Mouse (Mus musculus): ENCODE measurements around the gene Ankzf1. TPM values are rescaled to one million over a fixed set of nuclear protein-coding genes. Genes with fewer than 3 reads are reported as not detected.

Gene Ankzf1
- polyA plus RNA-seq, 1 experiment from 2014 or later, result 26.9 TPM

- Histone ChIP-seq H3K27ac (ENCODE audit: low read depth, low read length) (no peak overlapping the region), H3K4me2 (ENCODE audit: low read length) (no peak overlapping the region), H3K27me3 (replicated peaks; ENCODE audit: control insufficient read depth, insufficient read depth, low read length) (no peaks in the 10 kb centered on the region), H3K9me3 (ENCODE audit: control insufficient read depth, low read length) (no peaks in the 10 kb centered on the region), H3K36me3 (ENCODE audit: control insufficient read depth, insufficient read depth, low read length) (no peaks in the 10 kb centered on the region), H3K9ac (ENCODE audit: low read depth, low read length) (no peak overlapping the region), H3K4me3 (ENCODE audit: low read length) (no peak overlapping the region), H3K4me1 (ENCODE audit: control insufficient read depth, insufficient read depth, low read depth, low read length) (no peaks in the 10 kb centered on the region)
- no peak for ATAC-seq
- WGBS, result 84% methylated on average over 4 of the region's 4 CpGs
Observed at GRCm38 (mm10) chr1:75160256-75160617, 31.7 kb upstream of the Ankzf1 start.

GRCm38 (mm10) chr1:75168093-75168471, 23.9 kb upstream of the Ankzf1 start:
- Histone ChIP-seq H3K4me3 (ENCODE audit: low read length) (peak overlapping the region; percentile 77), H3K4me1 (ENCODE audit: control insufficient read depth, insufficient read depth, low read depth, low read length) (peaks cover 15% of the 10 kb centered on the region), H3K36me3 (ENCODE audit: control insufficient read depth, insufficient read depth, low read length) (peaks cover 22% of the 10 kb centered on the region), H3K4me2 (ENCODE audit: low read length) (peak overlapping the region; percentile 84), H3K27ac (ENCODE audit: low read depth, low read length) (peak overlapping the region; percentile 92), H3K9me3 (ENCODE audit: control insufficient read depth, low read length) (no peaks in the 10 kb centered on the region), H3K9ac (ENCODE audit: low read depth, low read length) (peak overlapping the region; percentile 84), H3K27me3 (replicated peaks; ENCODE audit: control insufficient read depth, insufficient read depth, low read length) (no peaks in the 10 kb centered on the region)
- ATAC-seq, result peak; percentile 60
- 7% methylated on average over 7 of the region's 7 CpGs for WGBS

- H3K4me1 ChIP-seq (ENCODE audit: control insufficient read depth, insufficient read depth, low read depth, low read length), result peaks cover 15% of the 10 kb centered on the region
- H3K4me3 ChIP-seq (ENCODE audit: low read length), result peak within 1 kb of the TSS; percentile 77
- ATAC-seq, result peak; percentile 97
Observed at GRCm38 (mm10) chr1:75168472-75169464, 23.2 kb upstream of the Ankzf1 start, which contains the start of gene Zfand2b. Zfand2b (plus strand) TSS chr1:75168646.

GRCm38 (mm10) chr1:75179334-75180104, 12.4 kb upstream of the Ankzf1 start:
- H3K9me3 ChIP-seq (ENCODE audit: control insufficient read depth, low read length), result no peaks in the 10 kb centered on the region
- H3K27me3 ChIP-seq (replicated peaks; ENCODE audit: control insufficient read depth, insufficient read depth, low read length), result no peaks in the 10 kb centered on the region
- peak overlapping the region; percentile 60 for H3K27ac ChIP-seq (ENCODE audit: low read depth, low read length)
- H3K36me3 ChIP-seq (ENCODE audit: control insufficient read depth, insufficient read depth, low read length), result peaks cover 31% of the 10 kb centered on the region
- peak overlapping the region; percentile 61 for H3K4me3 ChIP-seq (ENCODE audit: low read length)
- peaks cover 22% of the 10 kb centered on the region for H3K4me1 ChIP-seq (ENCODE audit: control insufficient read depth, insufficient read depth, low read depth, low read length)
- 3% methylated on average over 23 of the region's 23 CpGs for WGBS
- ATAC-seq, result peak; percentile 71
- peak overlapping the region; percentile 91 for H3K4me2 ChIP-seq (ENCODE audit: low read length)
- peak overlapping the region; percentile 70 for H3K9ac ChIP-seq (ENCODE audit: low read depth, low read length)

More at GRCm38 (mm10) chr1:75168472-75169464, 23.2 kb upstream of the Ankzf1 start, which contains the start of gene Zfand2b:
- WGBS, result 1% methylated on average over 59 of the region's 59 CpGs
- peaks cover 23% of the 10 kb centered on the region for H3K36me3 ChIP-seq (ENCODE audit: control insufficient read depth, insufficient read depth, low read length)
- no peaks in the 10 kb centered on the region for H3K27me3 ChIP-seq (replicated peaks; ENCODE audit: control insufficient read depth, insufficient read depth, low read length)
- H3K9ac ChIP-seq (ENCODE audit: low read depth, low read length), result peak within 1 kb of the TSS; percentile 84
- peak within 1 kb of the TSS; percentile 84 for H3K4me2 ChIP-seq (ENCODE audit: low read length)
- H3K9me3 ChIP-seq (ENCODE audit: control insufficient read depth, low read length), result no peaks in the 10 kb centered on the region
- H3K27ac ChIP-seq (ENCODE audit: low read depth, low read length), result peak within 1 kb of the TSS; percentile 92

GRCm38 (mm10) chr1:75180105-75180590, 11.8 kb upstream of the Ankzf1 start, which contains the start of gene Abcb6:
Abcb6 (minus strand) TSS chr1:75180392.
- Histone ChIP-seq H3K4me1 (ENCODE audit: control insufficient read depth, insufficient read depth, low read depth, low read length) (peaks cover 22% of the 10 kb centered on the region), H3K9ac (ENCODE audit: low read depth, low read length) (peak within 1 kb of the TSS; percentile 70), H3K36me3 (ENCODE audit: control insufficient read depth, insufficient read depth, low read length) (peaks cover 34% of the 10 kb centered on the region), H3K27me3 (replicated peaks; ENCODE audit: control insufficient read depth, insufficient read depth, low read length) (no peaks in the 10 kb centered on the region), H3K4me2 (ENCODE audit: low read length) (peak within 1 kb of the TSS; percentile 91), H3K4me3 (ENCODE audit: low read length) (peak within 1 kb of the TSS; percentile 61), H3K9me3 (ENCODE audit: control insufficient read depth, low read length) (no peaks in the 10 kb centered on the region), H3K27ac (ENCODE audit: low read depth, low read length) (peak within 1 kb of the TSS; percentile 60)
- under 1% methylated on average over 31 of the region's 31 CpGs for WGBS
- ATAC-seq, result peak; percentile 92

- Histone ChIP-seq H3K4me1 (ENCODE audit: control insufficient read depth, insufficient read depth, low read depth, low read length) (peaks cover 22% of the 10 kb centered on the region), H3K36me3 (ENCODE audit: control insufficient read depth, insufficient read depth, low read length) (peaks cover 35% of the 10 kb centered on the region), H3K27me3 (replicated peaks; ENCODE audit: control insufficient read depth, insufficient read depth, low read length) (no peaks in the 10 kb centered on the region), H3K4me3 (ENCODE audit: low read length) (peak overlapping the region; percentile 61; the same call in 1 of the 2 replicates), H3K27ac (ENCODE audit: low read depth, low read length) (peak overlapping the region; percentile 41; the same call in 1 of the 2 replicates), H3K9me3 (ENCODE audit: control insufficient read depth, low read length) (no peaks in the 10 kb centered on the region), H3K9ac (ENCODE audit: low read depth, low read length) (no peak overlapping the region), H3K4me2 (ENCODE audit: low read length) (peak overlapping the region; percentile 91)
- no peak for ATAC-seq
- 30% methylated on average over 7 of the region's 7 CpGs for WGBS
Observed at GRCm38 (mm10) chr1:75180741-75181140, 11.2 kb upstream of the Ankzf1 start.

- ATAC-seq, result no peak
- Histone ChIP-seq H3K4me3 (ENCODE audit: low read length) (no peak overlapping the region), H3K4me2 (ENCODE audit: low read length) (no peak overlapping the region), H3K9ac (ENCODE audit: low read depth, low read length) (no peak overlapping the region), H3K36me3 (ENCODE audit: control insufficient read depth, insufficient read depth, low read length) (peaks cover 39% of the 10 kb centered on the region), H3K9me3 (ENCODE audit: control insufficient read depth, low read length) (no peaks in the 10 kb centered on the region), H3K27me3 (replicated peaks; ENCODE audit: control insufficient read depth, insufficient read depth, low read length) (no peaks in the 10 kb centered on the region), H3K4me1 (ENCODE audit: control insufficient read depth, insufficient read depth, low read depth, low read length) (peaks cover 22% of the 10 kb centered on the region), H3K27ac (ENCODE audit: low read depth, low read length) (no peak overlapping the region)
- WGBS, result 86% methylated on average over 4 of the region's 4 CpGs
Observed at GRCm38 (mm10) chr1:75181377-75181870, 10.5 kb upstream of the Ankzf1 start.

GRCm38 (mm10) chr1:75182160-75182559, 9.8 kb upstream of the Ankzf1 start:
- ATAC-seq, result no peak
- WGBS, result 76% methylated on average over 4 of the region's 4 CpGs

More at GRCm38 (mm10) chr1:75182160-75182559, 9.8 kb upstream of the Ankzf1 start:
- H3K9me3 ChIP-seq (ENCODE audit: control insufficient read depth, low read length), result no peaks in the 10 kb centered on the region
- H3K9ac ChIP-seq (ENCODE audit: low read depth, low read length), result no peak overlapping the region
- H3K4me2 ChIP-seq (ENCODE audit: low read length), result no peak overlapping the region
- H3K27me3 ChIP-seq (replicated peaks; ENCODE audit: control insufficient read depth, insufficient read depth, low read length), result no peaks in the 10 kb centered on the region
- H3K4me1 ChIP-seq (ENCODE audit: control insufficient read depth, insufficient read depth, low read depth, low read length), result peaks cover 22% of the 10 kb centered on the region
- no peak overlapping the region for H3K27ac ChIP-seq (ENCODE audit: low read depth, low read length)
- peaks cover 44% of the 10 kb centered on the region for H3K36me3 ChIP-seq (ENCODE audit: control insufficient read depth, insufficient read depth, low read length)
- no peak overlapping the region for H3K4me3 ChIP-seq (ENCODE audit: low read length)

Data from hindbrain, embryonic 16.5 days (tissue).